Mouse (Mus musculus) kidney, embryonic 16.5 days (tissue): ENCODE measurements around the gene Anxa9. TPM values are rescaled to one million over a fixed set of nuclear protein-coding genes. Genes with fewer than 3 reads are reported as not detected.

Experiments
- ATAC-seq: fragments of 200-750 bp; cut with Nextera tagmentation; 2 replicates; pipeline ENCODE4 v1.8.0; 2017; ENCODE audit warnings: moderate TSS enrichment; ENCODE audit not compliant: low FRiP score, low TSS enrichment
- H3K27ac ChIP-seq: fragments of 300-500 bp; sonication (generic); 2 replicates; pipeline ENCODE4 v1.5.1; 2014; ENCODE audit warnings: low read length
- H3K27me3 ChIP-seq: fragments of 300-500 bp; sonication (generic); 2 replicates; pipeline ENCODE4 v1.6.1; 2014; ENCODE audit warnings: low read length, control low read depth, mixed read lengths; ENCODE audit not compliant: insufficient read depth
- H3K36me3 ChIP-seq: fragments of 300-500 bp; sonication (generic); 2 replicates; pipeline ENCODE4 v1.6.1; 2014; ENCODE audit warnings: low read length, control low read depth, mixed read lengths; ENCODE audit not compliant: insufficient read depth
- H3K4me1 ChIP-seq: fragments of 300-500 bp; sonication (generic); 2 replicates; pipeline ENCODE4 v1.6.1; 2014; ENCODE audit warnings: low read length, control low read depth, mixed read lengths; ENCODE audit not compliant: insufficient read depth
- H3K4me2 ChIP-seq: fragments of 300-500 bp; sonication (generic); replicated peaks from 2 replicates; pipeline ENCODE4 v1.6.1; 2014; ENCODE audit warnings: low read depth, low read length
- H3K4me3 ChIP-seq: fragments of 300-500 bp; sonication (generic); 2 replicates; pipeline ENCODE4 v1.5.1; 2014; ENCODE audit warnings: mild to moderate bottlenecking, low read length
- H3K9ac ChIP-seq: fragments of 300-500 bp; sonication (generic); replicated peaks from 2 replicates; pipeline ENCODE4 v1.6.1; 2014; ENCODE audit warnings: low read length
- H3K9me3 ChIP-seq: fragments of 300-500 bp; sonication (generic); 2 replicates; pipeline ENCODE4 v1.6.1; 2016; ENCODE audit warnings: low read length, control low read depth
- WGBS: fragments of 180-500 bp; shearing (Covaris S2); extraction: QIAGEN DNeasy Blood & Tissue Kit; methylation state at CpG from one replicate; pipeline ENCODE4 v1.1.7; 2014; 5-methylcytosine and 5-hydroxymethylcytosine counted together
- polyA plus RNA-seq: library from polyadenylated mRNA; unstranded; fragments of >200 nt; fragmentation: Nextera tagmentation; extraction: Ambion mirVana; gene quantifications from 2 replicates; pipeline ENCODE4 v1.2.1, GENCODE M21; 2015

The Anxa9 gene
- polyA plus RNA-seq, 1 experiment from 2014 or later = 8.6 TPM

GRCm38 (mm10) chr3:95324454-95325144 lies 17.6 kb upstream of the Anxa9 start:
- peaks cover 80% of the 10 kb centered on the region for H3K36me3 ChIP-seq
- no peak overlapping the region for H3K4me3 ChIP-seq
- no peaks in the 10 kb centered on the region for H3K27me3 ChIP-seq
- H3K9ac ChIP-seq = no peak overlapping the region
- WGBS = 86% methylated on average over 6 of the region's 6 CpGs
- no peak for ATAC-seq
- no peaks in the 10 kb centered on the region for H3K4me1 ChIP-seq
- H3K9me3 ChIP-seq = no peaks in the 10 kb centered on the region
- H3K4me2 ChIP-seq = no peak overlapping the region
- no peak overlapping the region for H3K27ac ChIP-seq

- no peak overlapping the region for H3K4me3 ChIP-seq
- ATAC-seq = no peak
- H3K4me2 ChIP-seq = no peak overlapping the region
- H3K36me3 ChIP-seq = peaks cover 75% of the 10 kb centered on the region
- H3K9me3 ChIP-seq = no peaks in the 10 kb centered on the region
- 86% methylated on average over 3 of the region's 3 CpGs for WGBS
- H3K27ac ChIP-seq = no peak overlapping the region
- no peak overlapping the region for H3K9ac ChIP-seq
- peaks cover 10% of the 10 kb centered on the region for H3K4me1 ChIP-seq
- H3K27me3 ChIP-seq = no peaks in the 10 kb centered on the region
These were observed 16.5 kb upstream of the Anxa9 start for GRCm38 (mm10) chr3:95323429-95323828.

GRCm38 (mm10) chr3:95319701-95320625 lies 13.0 kb upstream of the Anxa9 start:
- peaks cover 34% of the 10 kb centered on the region for H3K4me1 ChIP-seq

GRCm38 (mm10) chr3:95319110-95319509 lies 12.1 kb upstream of the Anxa9 start:
- Histone ChIP-seq H3K4me3 (no peak overlapping the region), H3K27ac (peak overlapping the region; percentile 48; the same call in 1 of the 2 replicates), H3K27me3 (no peaks in the 10 kb centered on the region), H3K4me1 (peaks cover 40% of the 10 kb centered on the region), H3K36me3 (peaks cover 42% of the 10 kb centered on the region), H3K9ac (no peak overlapping the region; the same call in 1 of the 2 replicates), H3K9me3 (no peaks in the 10 kb centered on the region), H3K4me2 (no peak overlapping the region)
- ATAC-seq = no peak
- WGBS = 58% methylated on average over 2 of the region's 2 CpGs

More at GRCm38 (mm10) chr3:95319701-95320625, 13.0 kb upstream of the Anxa9 start:
- no peak overlapping the region for H3K4me3 ChIP-seq
- no peak overlapping the region for H3K27ac ChIP-seq
- ATAC-seq = no peak
- 65% methylated on average over 12 of the region's 12 CpGs for WGBS
- H3K9me3 ChIP-seq = no peaks in the 10 kb centered on the region
- peaks cover 50% of the 10 kb centered on the region for H3K36me3 ChIP-seq
- H3K4me2 ChIP-seq = no peak overlapping the region
- no peaks in the 10 kb centered on the region for H3K27me3 ChIP-seq
- H3K9ac ChIP-seq = no peak overlapping the region

GRCm38 (mm10) chr3:95318548-95318947 lies 11.6 kb upstream of the Anxa9 start:
- no peak for ATAC-seq
- peak overlapping the region; percentile 48; the same call in 1 of the 2 replicates for H3K27ac ChIP-seq
- no peaks in the 10 kb centered on the region for H3K27me3 ChIP-seq
- H3K9me3 ChIP-seq = no peaks in the 10 kb centered on the region
- H3K9ac ChIP-seq = no peak overlapping the region; the same call in 1 of the 2 replicates
- peaks cover 44% of the 10 kb centered on the region for H3K4me1 ChIP-seq
- H3K36me3 ChIP-seq = peaks cover 36% of the 10 kb centered on the region
- no peak overlapping the region for H3K4me2 ChIP-seq
- no peak overlapping the region for H3K4me3 ChIP-seq
- 50% methylated on average over 6 of the region's 6 CpGs for WGBS

GRCm38 (mm10) chr3:95317414-95318080 lies 10.6 kb upstream of the Anxa9 start:
- H3K9me3 ChIP-seq = no peaks in the 10 kb centered on the region
- peak overlapping the region; percentile 9; the same call in 1 of the 2 replicates for H3K4me3 ChIP-seq
- 19% methylated on average over 12 of the region's 12 CpGs for WGBS
- peak; percentile 16; the same call in 1 of the 2 replicates for ATAC-seq
- peaks cover 44% of the 10 kb centered on the region for H3K4me1 ChIP-seq
- H3K4me2 ChIP-seq = peak overlapping the region; percentile 39
- H3K27me3 ChIP-seq = no peaks in the 10 kb centered on the region
- peaks cover 28% of the 10 kb centered on the region for H3K36me3 ChIP-seq
- 0 out of 2 replicates have a peak overlapping the region, but pooled peaks have one; percentile 18 for H3K9ac ChIP-seq
- H3K27ac ChIP-seq = peak overlapping the region; percentile 83

- H3K27me3 ChIP-seq = no peaks in the 10 kb centered on the region
- H3K4me3 ChIP-seq = peak overlapping the region; percentile 89
- peaks cover 44% of the 10 kb centered on the region for H3K4me1 ChIP-seq
- H3K4me2 ChIP-seq = peak overlapping the region; percentile 72
- peak overlapping the region; percentile 93 for H3K9ac ChIP-seq
- 15% methylated on average over 9 of the region's 9 CpGs for WGBS
- H3K27ac ChIP-seq = peak overlapping the region; percentile 95
- H3K9me3 ChIP-seq = no peaks in the 10 kb centered on the region
- ATAC-seq = no peak
- H3K36me3 ChIP-seq = peaks cover 12% of the 10 kb centered on the region
These were observed 9.0 kb upstream of the Anxa9 start for GRCm38 (mm10) chr3:95315844-95316550.

GRCm38 (mm10) chr3:95315094-95315843 lies 8.3 kb upstream of the Anxa9 start:
- Histone ChIP-seq H3K27me3 (no peaks in the 10 kb centered on the region), H3K4me2 (peak overlapping the region; percentile 72), H3K9ac (peak overlapping the region; percentile 93), H3K4me1 (peaks cover 44% of the 10 kb centered on the region), H3K9me3 (no peaks in the 10 kb centered on the region), H3K36me3 (peaks cover 5% of the 10 kb centered on the region), H3K27ac (peak overlapping the region; percentile 95), H3K4me3 (peak overlapping the region; percentile 89)
- peak; percentile 95 for ATAC-seq
- WGBS = under 1% methylated on average over 43 of the region's 71 CpGs
